Mouse (Mus musculus) MEL (cell line): ENCODE results near the gene Gm44579. TPM values are rescaled to one million over a fixed set of nuclear protein-coding genes. Genes with fewer than 3 reads are reported as not detected.

ENCODE experiments used
- DNase-seq: peaks from one replicate; pipeline ENCODE4 v3.0.0; 2011; ENCODE audit warnings: low read depth, low spot score
- H3K27ac ChIP-seq: 2 replicates; pipeline ENCODE4 v1.5.1; 2012; ENCODE audit warnings: low read depth, mild to moderate bottlenecking, control low read depth, low read length, moderate library complexity; ENCODE audit not compliant: control insufficient read depth
- H3K27me3 ChIP-seq, 2 experiments: fragments of 150-350 bp in 1 of 2; sonication (generic) in 1 of 2; 2 replicates each; pipeline ENCODE4 v1.6.1; 2012; ENCODE audit warnings: low read length in 2 of 2, mild to moderate bottlenecking in 2 of 2, improper control_type of control experiment in 1 of 2, moderate library complexity in 1 of 2; ENCODE audit not compliant: insufficient read depth in 2 of 2, control insufficient read depth in 1 of 2
- H3K36me3 ChIP-seq, 2 experiments: 2 replicates each; pipeline ENCODE4 v1.6.1; 2012 to 2014; ENCODE audit warnings: low read length in 2 of 2, improper control_type of control experiment in 1 of 2, inconsistent platforms in 1 of 2, mild to moderate bottlenecking in 1 of 2; ENCODE audit not compliant: insufficient read depth in 2 of 2, control insufficient read depth in 1 of 2
- H3K4me1 ChIP-seq, 2 experiments: fragments of 150-350 bp in 1 of 2; sonication (generic) in 1 of 2; 2 replicates each; pipeline ENCODE4 v1.6.1; 2012; ENCODE audit warnings: low read length in 2 of 2, improper control_type of control experiment in 1 of 2, mild to moderate bottlenecking in 1 of 2; ENCODE audit not compliant: insufficient read depth in 2 of 2, control insufficient read depth in 1 of 2
- H3K4me3 ChIP-seq, 2 experiments: fragments of 150-350 bp in 1 of 2; sonication (generic) in 1 of 2; 2 replicates each; pipeline ENCODE4 v1.5.1; 2012; ENCODE audit warnings: low read depth in 2 of 2, low read length in 2 of 2, mild to moderate bottlenecking in 2 of 2, moderate library complexity in 2 of 2, control low read depth in 1 of 2, improper control_type of control experiment in 1 of 2; ENCODE audit not compliant: control insufficient read depth in 1 of 2, insufficient read depth in 1 of 2
- H3K79me2 ChIP-seq: 2 replicates; pipeline ENCODE4 v1.6.1; 2012; ENCODE audit warnings: mild to moderate bottlenecking, low read length, moderate library complexity; ENCODE audit not compliant: control insufficient read depth, poor library complexity, insufficient read depth
- H3K9ac ChIP-seq: 2 replicates; pipeline ENCODE4 v1.6.1; 2012; ENCODE audit warnings: low read depth, mild to moderate bottlenecking, control low read depth, low read length, moderate library complexity; ENCODE audit not compliant: control insufficient read depth, poor library complexity, severe bottlenecking
- H3K9me3 ChIP-seq: fragments of 150-350 bp; sonication (generic); replicated peaks from 2 replicates; pipeline ENCODE4 v1.6.1; 2012; ENCODE audit warnings: mild to moderate bottlenecking, low read length, improper control_type of control experiment, moderate library complexity; ENCODE audit not compliant: insufficient read depth
- CHD1 ChIP-seq: IDR thresholded peaks from 2 replicates; pipeline ENCODE4 v1.6.1; 2012; ENCODE audit warnings: low read depth, mild to moderate bottlenecking, inconsistent platforms, low read length, improper control_type of control experiment
- CHD2 ChIP-seq: IDR thresholded peaks from 2 replicates; pipeline ENCODE4 v1.6.1; 2011; ENCODE audit warnings: low read length, improper control_type of control experiment
- CTCF ChIP-seq, 3 experiments: IDR thresholded peaks in 2 of 3; conservative IDR thresholded peaks in 1 of 3; 2 replicates each; pipeline ENCODE4 v1.5.1; 2011 to 2012; ENCODE audit warnings: low read length in 3 of 3, low read depth in 2 of 3, mild to moderate bottlenecking in 2 of 3, improper control_type of control experiment in 1 of 3, inconsistent platforms in 1 of 3, mixed read lengths in 1 of 3, moderate library complexity in 1 of 3; ENCODE audit not compliant: control insufficient read depth in 1 of 3, insufficient read depth in 1 of 3, poor library complexity in 1 of 3, severe bottlenecking in 1 of 3
- E2F4 ChIP-seq: IDR thresholded peaks from 2 replicates; pipeline ENCODE4 v1.6.1; 2011; ENCODE audit warnings: low read depth, low read length, improper control_type of control experiment, borderline replicate concordance
- ELF1 ChIP-seq: IDR thresholded peaks from 2 replicates; pipeline ENCODE4 v1.6.1; 2014; ENCODE audit warnings: low read depth, mild to moderate bottlenecking, inconsistent platforms, low read length, improper control_type of control experiment, moderate library complexity
- EP300 ChIP-seq, 2 experiments: IDR thresholded peaks; 2 replicates each; pipeline ENCODE4 v1.6.1; 2011; ENCODE audit warnings: improper control_type of control experiment in 2 of 2, low read length in 2 of 2, low read depth in 1 of 2, mild to moderate bottlenecking in 1 of 2
- ETS1 ChIP-seq: IDR thresholded peaks from 2 replicates; pipeline ENCODE4 v1.6.1; 2012; ENCODE audit warnings: low read depth, mild to moderate bottlenecking, inconsistent platforms, low read length, improper control_type of control experiment, moderate library complexity
- GATA1 ChIP-seq: IDR thresholded peaks from 2 replicates; pipeline ENCODE4 v1.6.1; 2011; ENCODE audit warnings: low read depth, low read length, improper control_type of control experiment
- JUND ChIP-seq: IDR thresholded peaks from 2 replicates; pipeline ENCODE4 v1.6.1; 2011; ENCODE audit warnings: low read depth, mild to moderate bottlenecking, improper control_type of control experiment, low read length
- KAT2A ChIP-seq: conservative IDR thresholded peaks from 2 replicates; pipeline ENCODE4 v1.6.1; 2012; ENCODE audit warnings: low read depth, low read length, improper control_type of control experiment, inconsistent platforms
- MAFK ChIP-seq: IDR thresholded peaks from 2 replicates; pipeline ENCODE4 v1.6.1; 2011; ENCODE audit warnings: low read depth, mild to moderate bottlenecking, low read length, improper control_type of control experiment, borderline replicate concordance
- MAX ChIP-seq: IDR thresholded peaks from 2 replicates; pipeline ENCODE4 v1.6.1; 2011; ENCODE audit warnings: low read length, improper control_type of control experiment
- MAZ ChIP-seq: IDR thresholded peaks from 2 replicates; pipeline ENCODE4 v1.6.1; 2012; ENCODE audit warnings: low read depth, mild to moderate bottlenecking, inconsistent platforms, low read length, improper control_type of control experiment
- MXI1 ChIP-seq: IDR thresholded peaks from 2 replicates; pipeline ENCODE4 v1.6.1; 2011; ENCODE audit warnings: mild to moderate bottlenecking, low read depth, low read length, improper control_type of control experiment
- MYB ChIP-seq: IDR thresholded peaks from 2 replicates; pipeline ENCODE4 v1.6.1; 2011; ENCODE audit warnings: mild to moderate bottlenecking, low read depth, low read length, improper control_type of control experiment
- MYC ChIP-seq: IDR thresholded peaks from 2 replicates; pipeline ENCODE4 v1.6.1; 2011; ENCODE audit warnings: low read depth, mild to moderate bottlenecking, low read length, improper control_type of control experiment, moderate library complexity
- POLR2A ChIP-seq, 2 experiments: IDR thresholded peaks; 2 replicates each; pipeline ENCODE4 v1.6.1; 2011 to 2012; ENCODE audit warnings: low read length in 2 of 2, mild to moderate bottlenecking in 2 of 2, control low read depth in 1 of 2, improper control_type of control experiment in 1 of 2, low read depth in 1 of 2, moderate library complexity in 1 of 2; ENCODE audit not compliant: control insufficient read depth in 1 of 2, insufficient read depth in 1 of 2, poor library complexity in 1 of 2
- POLR2AphosphoS2 ChIP-seq: IDR thresholded peaks from 2 replicates; pipeline ENCODE4 v1.6.1; 2011; ENCODE audit warnings: low read length, improper control_type of control experiment
- RAD21 ChIP-seq: IDR thresholded peaks from 2 replicates; pipeline ENCODE4 v1.6.1; 2011; ENCODE audit warnings: mild to moderate bottlenecking, low read depth, low read length, improper control_type of control experiment
- SIN3A ChIP-seq: IDR thresholded peaks from 2 replicates; pipeline ENCODE4 v1.6.1; 2012; ENCODE audit warnings: low read length, improper control_type of control experiment, inconsistent platforms
- SMC3 ChIP-seq: IDR thresholded peaks from 2 replicates; pipeline ENCODE4 v1.6.1; 2011; ENCODE audit warnings: low read depth, low read length, improper control_type of control experiment
- TAL1 ChIP-seq: IDR thresholded peaks from 2 replicates; pipeline ENCODE4 v1.6.1; 2012; ENCODE audit warnings: mild to moderate bottlenecking, inconsistent platforms, low read length, moderate library complexity, mixed read lengths
- TCF12 ChIP-seq: IDR thresholded peaks from 2 replicates; pipeline ENCODE4 v1.6.1; 2014; ENCODE audit warnings: low read depth, mild to moderate bottlenecking, inconsistent platforms, low read length, improper control_type of control experiment, moderate library complexity
- USF1 ChIP-seq: IDR thresholded peaks from 2 replicates; pipeline ENCODE4 v1.6.1; 2014; ENCODE audit warnings: low read depth, mild to moderate bottlenecking, inconsistent platforms, low read length, improper control_type of control experiment, moderate library complexity
- USF2 ChIP-seq, 2 experiments: IDR thresholded peaks; 2 replicates each; pipeline ENCODE4 v1.6.1; 2011 to 2012; ENCODE audit warnings: improper control_type of control experiment in 2 of 2, low read length in 2 of 2, borderline replicate concordance in 1 of 2, inconsistent platforms in 1 of 2, low read depth in 1 of 2, mild to moderate bottlenecking in 1 of 2; ENCODE audit not compliant: insufficient read depth in 1 of 2
- ZKSCAN1 ChIP-seq: IDR thresholded peaks from 2 replicates; pipeline ENCODE4 v1.6.1; 2012; ENCODE audit warnings: low read depth, mild to moderate bottlenecking, inconsistent platforms, low read length, improper control_type of control experiment, moderate library complexity
- ZMIZ1 ChIP-seq: IDR thresholded peaks from 2 replicates; pipeline ENCODE4 v1.6.1; 2012; ENCODE audit warnings: low read depth, mild to moderate bottlenecking, inconsistent platforms, low read length, improper control_type of control experiment, moderate library complexity
- ZNF384 ChIP-seq: IDR thresholded peaks from 2 replicates; pipeline ENCODE4 v1.6.1; 2012; ENCODE audit warnings: low read depth, mild to moderate bottlenecking, inconsistent platforms, low read length, improper control_type of control experiment
- polyA plus RNA-seq, 2 experiments: library from polyadenylated mRNA; stranded (reverse) in 1 of 2; unstranded in 1 of 2; fragments of >175 nt in 1 of 2; fragments of >200 nt in 1 of 2; gene quantifications; 2 replicates each; pipeline versions ENCODE4 v1.2.1 to v1.2.4; 2012; ENCODE audit warnings: low replicate concordance in 2 of 2, low read depth in 1 of 2; ENCODE audit not compliant: insufficient read length in 2 of 2, insufficient read depth in 1 of 2, missing spikeins in 1 of 2
- total RNA-seq: library from RNA; depleted of rRNA; stranded (reverse); fragments of 300-350 nt; gene quantifications from 2 replicates; pipeline ENCODE4 v1.2.3, GENCODE M21; 2012

Gm44579 gene
- total and polyA plus RNA-seq, 3 experiments = not detected

DNA sequence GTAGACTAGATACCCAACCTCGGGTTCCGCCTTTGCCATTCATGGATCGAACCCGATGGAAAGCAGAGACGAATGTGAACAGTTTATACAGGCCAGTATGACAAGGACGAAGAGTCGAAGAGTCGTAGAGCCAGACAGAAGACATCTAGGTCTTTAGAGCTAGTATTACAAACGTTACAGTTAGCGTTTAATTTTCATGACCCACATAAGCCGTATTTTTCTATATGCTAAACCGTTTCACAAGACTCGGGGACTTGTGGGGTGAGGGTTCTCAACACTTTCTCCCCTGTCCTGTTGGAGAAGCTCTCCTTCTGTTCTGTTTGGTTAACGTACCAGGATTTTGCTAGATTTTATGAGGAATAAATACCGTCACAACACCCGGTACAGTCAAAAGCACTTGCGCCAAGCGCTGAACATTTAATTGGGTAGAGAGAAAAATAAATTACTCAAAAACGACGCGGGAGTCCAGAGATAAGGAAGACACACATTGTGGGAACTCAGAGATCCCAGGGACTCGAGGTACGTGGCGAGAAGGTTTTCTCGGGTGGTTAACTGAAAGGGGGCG lies 40.1 kb downstream of the Gm44579 start (continued):
- no peak for TF ChIP-seq ELF1
- TF ChIP-seq ZNF384 = no peak; the same call in 1 of the 2 replicates

DNA sequence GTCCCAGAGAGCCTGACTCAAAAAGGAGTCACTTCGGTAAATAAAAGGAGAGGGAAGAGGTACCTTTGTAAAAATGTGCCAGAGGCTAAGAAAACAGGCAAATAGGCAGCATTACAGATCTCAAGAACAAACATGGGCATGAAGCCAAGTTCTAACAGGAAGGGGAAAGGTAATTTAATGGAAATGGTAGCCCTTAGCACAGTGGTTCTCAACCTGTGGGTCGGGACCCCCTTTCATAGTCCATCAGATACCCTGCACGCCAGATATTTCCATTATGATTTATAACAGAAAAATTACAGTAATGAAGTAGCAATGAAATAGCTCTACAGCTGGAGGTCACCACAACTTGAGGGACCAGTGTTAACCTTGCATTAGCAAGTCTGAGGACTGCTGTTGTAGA lies 43.5 kb downstream of the Gm44579 start:
- Histone ChIP-seq H3K9ac (no peak overlapping the region), H3K27ac (no peak overlapping the region), H3K4me3 (no peak overlapping the region)
- TF ChIP-seq POLR2AphosphoS2 = no peak
- no peak for TF ChIP-seq USF1
- no peak for TF ChIP-seq ELF1
- TF ChIP-seq POLR2A (IDR thresholded peaks at IDR 0.05; ENCODE audit: control insufficient read depth in 1 of 2, insufficient read depth in 1 of 2, low read depth in 1 of 2, low read length in 2 of 2, poor library complexity in 1 of 2) = no peak
- TF ChIP-seq RAD21 = no peak
- no peak for TF ChIP-seq E2F4
- TF ChIP-seq MXI1 = no peak
- no peak for TF ChIP-seq EP300 (IDR thresholded peaks at IDR 0.05; ENCODE audit: low read depth in 1 of 2, low read length in 2 of 2)
- TF ChIP-seq MAFK = no peak
- no peak for TF ChIP-seq CTCF (IDR thresholded peaks at IDR 0.05 in 2 of 3, conservative IDR thresholded peaks at IDR 0.05 in 1 of 3; ENCODE audit: control insufficient read depth in 1 of 3, insufficient read depth in 1 of 3, low read depth in 2 of 3, low read length in 3 of 3, poor library complexity in 1 of 3, severe bottlenecking in 1 of 3)
- TF ChIP-seq CHD1 = no peak
- TF ChIP-seq TAL1 = no peak
- no peak for TF ChIP-seq GATA1
- no peak for TF ChIP-seq MAX
- no peak for TF ChIP-seq MYB
- TF ChIP-seq, all 39 proteins: peak for 0
- Histone ChIP-seq H3K9me3 (no peaks in the 10 kb centered on the region), H3K79me2 (no peaks in the 10 kb centered on the region), H3K4me1 (peaks cover 0 to 7% of the 10 kb centered on the region in 2 experiments; a peak in 3 of 4 replicates), H3K36me3 (peaks cover 0 to 5% of the 10 kb centered on the region in 2 experiments; a peak in 1 of 4 replicates), H3K27me3 (peaks cover 6 to 7% of the 10 kb centered on the region in 2 experiments)
- no peak for DNase-seq

DNA sequence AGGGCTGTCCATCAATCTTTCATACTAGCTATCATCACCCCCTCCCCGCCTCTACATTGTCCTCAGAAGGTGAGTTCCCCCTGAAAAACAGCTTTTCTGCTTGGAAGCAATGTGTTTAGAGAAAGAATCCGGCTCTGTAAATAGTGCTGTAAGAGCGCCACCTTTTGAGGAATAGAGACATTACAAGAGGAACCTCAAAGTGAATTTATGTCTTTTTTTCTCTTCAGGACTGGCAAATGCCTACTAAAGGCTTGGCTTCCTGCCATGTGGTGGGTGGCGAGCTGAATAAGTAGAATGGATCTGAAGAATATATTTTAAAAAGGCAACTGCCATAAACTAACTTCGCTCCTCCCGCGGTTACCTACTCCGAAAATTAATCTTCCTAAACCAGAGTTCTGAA lies 47.0 kb downstream of the Gm44579 start:
- no peaks in the 10 kb centered on the region for H3K9me3 ChIP-seq
- no peaks in the 10 kb centered on the region for H3K36me3 ChIP-seq
- no peak overlapping the region for H3K27ac ChIP-seq
- no peak overlapping the region for H3K4me3 ChIP-seq
- DNase-seq = peak; percentile 86
- H3K4me1 ChIP-seq = no peaks in the 10 kb centered on the region
- H3K27me3 ChIP-seq = peaks cover 27 to 34% of the 10 kb centered on the region in 2 experiments
- no peak overlapping the region for H3K9ac ChIP-seq
- H3K79me2 ChIP-seq = no peaks in the 10 kb centered on the region
- TF ChIP-seq ELF1 (no peak), ETS1 (no peak), CHD2 (no peak), KAT2A (no peak), ZMIZ1 (no peak), JUND (0 out of 2 replicates have a peak, but pooled peaks have one; percentile 45), RAD21 (peak; percentile 94), SIN3A (no peak), ZKSCAN1 (no peak), USF2 (IDR thresholded peaks at IDR 0.05; ENCODE audit: borderline replicate concordance in 1 of 2, insufficient read depth in 1 of 2, low read depth in 1 of 2, low read length in 2 of 2) (no peak), MAZ (0 out of 2 replicates have a peak, but pooled peaks have one; percentile 28), ZNF384 (peak; percentile 86), CTCF (IDR thresholded peaks at IDR 0.05 in 2 of 3, conservative IDR thresholded peaks at IDR 0.05 in 1 of 3; ENCODE audit: control insufficient read depth in 1 of 3, insufficient read depth in 1 of 3, low read depth in 2 of 3, low read length in 3 of 3, poor library complexity in 1 of 3, severe bottlenecking in 1 of 3) (peak; percentile 20 to 97 (median 90); a peak in 4 of 6 replicates), POLR2AphosphoS2 (no peak), SMC3 (peak; percentile 85), POLR2A (IDR thresholded peaks at IDR 0.05; ENCODE audit: control insufficient read depth in 1 of 2, insufficient read depth in 1 of 2, low read depth in 1 of 2, low read length in 2 of 2, poor library complexity in 1 of 2) (no peak), EP300 (IDR thresholded peaks at IDR 0.05; ENCODE audit: low read depth in 1 of 2, low read length in 2 of 2) (no peak), TCF12 (no peak), MYB (no peak), E2F4 (no peak), MYC (peak; percentile 29; the same call in 1 of the 2 replicates)
